Mouse (Mus musculus): ENCODE data around the gene Cul9. TPM values are rescaled to one million over a fixed set of nuclear protein-coding genes. Genes with fewer than 3 reads are reported as not detected.
A peak's percentile ranks its signal among the peaks of the same experiment; 100 is the strongest.

Gene Cul9
- polyA plus RNA-seq, 1 experiment = 22.0 TPM

DNA sequence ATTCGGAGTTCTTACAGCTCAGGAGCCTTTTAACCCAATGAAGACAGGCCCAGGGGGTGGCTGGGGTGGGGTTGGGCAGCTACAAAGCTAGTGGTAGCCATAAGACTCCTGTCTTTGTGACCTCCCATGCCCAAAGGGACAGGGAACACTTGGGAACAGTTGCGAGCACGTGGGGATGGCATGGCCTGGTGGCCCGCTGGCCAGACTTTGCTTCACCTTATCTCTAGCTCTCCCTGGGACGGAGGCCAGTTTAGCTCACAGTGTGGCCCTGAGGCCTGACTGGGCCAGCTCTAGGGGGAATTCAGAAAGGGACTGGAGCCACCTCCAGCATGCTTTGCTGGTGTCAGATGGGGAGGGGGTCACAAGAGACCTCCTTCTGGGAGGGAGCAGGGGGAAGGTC, 84.0 kb downstream of the Cul9 start:
- H3K4me1 ChIP-seq (replicated peaks; ENCODE audit: control insufficient read depth, insufficient read depth, low read length) = peaks cover 7% of the 10 kb centered on the region; the same call in 1 of the 2 replicates
- H3K27me3 ChIP-seq (ENCODE audit: control insufficient read depth, insufficient read depth, low read length) = peaks cover 10% of the 10 kb centered on the region; the same call in 1 of the 2 replicates
- no peak overlapping the region for H3K27ac ChIP-seq (ENCODE audit: control insufficient read depth, insufficient read depth, low read length)
- H3K36me3 ChIP-seq (ENCODE audit: control insufficient read depth, insufficient read depth, low read length) = no peaks in the 10 kb centered on the region
- TF ChIP-seq CTCF (IDR thresholded peaks at IDR 0.05; ENCODE audit: borderline replicate concordance, control insufficient read depth, extremely low read depth, insufficient read depth, low read length, poor library complexity) (no peak), POLR2A (IDR thresholded peaks at IDR 0.05; ENCODE audit: control insufficient read depth, extremely low read depth, insufficient read depth, low read length, poor library complexity) (no peak)
- no peak overlapping the region for H3K4me3 ChIP-seq (ENCODE audit: control insufficient read depth, insufficient read depth, low read length)
- 90% methylated on average over 5 of the region's 5 CpGs for WGBS
- no peak for DNase-seq

GRCm38 (mm10) chr17:46461347-46461746, 84.8 kb downstream of the Cul9 start:
- no peak overlapping the region for H3K27ac ChIP-seq (ENCODE audit: control insufficient read depth, insufficient read depth, low read length)
- TF ChIP-seq POLR2A (IDR thresholded peaks at IDR 0.05; ENCODE audit: control insufficient read depth, extremely low read depth, insufficient read depth, low read length, poor library complexity) (no peak), CTCF (IDR thresholded peaks at IDR 0.05; ENCODE audit: borderline replicate concordance, control insufficient read depth, extremely low read depth, insufficient read depth, low read length, poor library complexity) (no peak)
- H3K36me3 ChIP-seq (ENCODE audit: control insufficient read depth, insufficient read depth, low read length) = no peaks in the 10 kb centered on the region
- no peak for DNase-seq
- H3K4me1 ChIP-seq (replicated peaks; ENCODE audit: control insufficient read depth, insufficient read depth, low read length) = peaks cover 7% of the 10 kb centered on the region; the same call in 1 of the 2 replicates
- 12% methylated on average over 8 of the region's 8 CpGs for WGBS
- H3K27me3 ChIP-seq (ENCODE audit: control insufficient read depth, insufficient read depth, low read length) = peaks cover 10% of the 10 kb centered on the region; the same call in 1 of the 2 replicates
- no peak overlapping the region for H3K4me3 ChIP-seq (ENCODE audit: control insufficient read depth, insufficient read depth, low read length)

DNA sequence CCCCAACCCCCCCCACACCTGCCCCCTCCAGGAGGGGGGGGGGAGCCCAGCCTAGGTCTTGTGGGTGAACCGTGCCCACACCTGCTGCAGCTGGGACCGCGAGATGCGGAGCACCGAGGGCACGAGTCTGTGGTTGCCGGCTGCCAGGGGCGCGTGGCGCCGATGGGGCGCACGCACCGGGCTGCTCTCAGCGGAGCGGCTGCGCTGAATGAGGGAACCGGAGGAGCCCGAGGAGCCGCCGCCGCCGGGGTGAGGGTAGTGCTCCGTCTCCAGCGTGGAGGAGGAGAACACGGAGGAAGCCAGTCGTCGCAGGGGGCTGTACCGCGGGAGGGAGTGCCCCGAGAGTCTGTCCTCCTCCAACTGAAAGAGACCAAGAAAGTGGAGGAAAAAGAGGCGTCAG, 85.5 kb downstream of the Cul9 start:
- Histone ChIP-seq H3K4me3 (ENCODE audit: control insufficient read depth, insufficient read depth, low read length) (no peak overlapping the region), H3K4me1 (replicated peaks; ENCODE audit: control insufficient read depth, insufficient read depth, low read length) (peaks cover 7% of the 10 kb centered on the region; the same call in 1 of the 2 replicates), H3K27me3 (ENCODE audit: control insufficient read depth, insufficient read depth, low read length) (peaks cover 10% of the 10 kb centered on the region; the same call in 1 of the 2 replicates), H3K27ac (ENCODE audit: control insufficient read depth, insufficient read depth, low read length) (no peak overlapping the region), H3K36me3 (ENCODE audit: control insufficient read depth, insufficient read depth, low read length) (no peaks in the 10 kb centered on the region)
- DNase-seq = peak; percentile 23
- WGBS = 1% methylated on average over 32 of the region's 32 CpGs
- TF ChIP-seq CTCF (IDR thresholded peaks at IDR 0.05; ENCODE audit: borderline replicate concordance, control insufficient read depth, extremely low read depth, insufficient read depth, low read length, poor library complexity) = no peak
- TF ChIP-seq POLR2A (IDR thresholded peaks at IDR 0.05; ENCODE audit: control insufficient read depth, extremely low read depth, insufficient read depth, low read length, poor library complexity) = no peak

GRCm38 (mm10) chr17:46458439-46458838, 87.7 kb downstream of the Cul9 start:
- Histone ChIP-seq H3K4me3 (ENCODE audit: control insufficient read depth, insufficient read depth, low read length) (no peak overlapping the region), H3K27me3 (ENCODE audit: control insufficient read depth, insufficient read depth, low read length) (peaks cover 20% of the 10 kb centered on the region; the same call in 1 of the 2 replicates), H3K27ac (ENCODE audit: control insufficient read depth, insufficient read depth, low read length) (no peak overlapping the region), H3K4me1 (replicated peaks; ENCODE audit: control insufficient read depth, insufficient read depth, low read length) (peaks cover 7% of the 10 kb centered on the region; the same call in 1 of the 2 replicates), H3K36me3 (ENCODE audit: control insufficient read depth, insufficient read depth, low read length) (no peaks in the 10 kb centered on the region)
- no peak for DNase-seq
- no peak for TF ChIP-seq CTCF (IDR thresholded peaks at IDR 0.05; ENCODE audit: borderline replicate concordance, control insufficient read depth, extremely low read depth, insufficient read depth, low read length, poor library complexity)
- no peak for TF ChIP-seq POLR2A (IDR thresholded peaks at IDR 0.05; ENCODE audit: control insufficient read depth, extremely low read depth, insufficient read depth, low read length, poor library complexity)
- 51% methylated on average over 3 of the region's 3 CpGs for WGBS

- DNase-seq = peak; percentile 58
- Histone ChIP-seq H3K4me3 (ENCODE audit: control insufficient read depth, insufficient read depth, low read length) (no peak overlapping the region), H3K4me1 (replicated peaks; ENCODE audit: control insufficient read depth, insufficient read depth, low read length) (peaks cover 7% of the 10 kb centered on the region; the same call in 1 of the 2 replicates), H3K27me3 (ENCODE audit: control insufficient read depth, insufficient read depth, low read length) (peaks cover 27% of the 10 kb centered on the region; the same call in 1 of the 2 replicates), H3K27ac (ENCODE audit: control insufficient read depth, insufficient read depth, low read length) (no peak overlapping the region), H3K36me3 (ENCODE audit: control insufficient read depth, insufficient read depth, low read length) (no peaks in the 10 kb centered on the region)
- 13% methylated on average over 10 of the region's 10 CpGs for WGBS
- TF ChIP-seq CTCF (IDR thresholded peaks at IDR 0.05; ENCODE audit: borderline replicate concordance, control insufficient read depth, extremely low read depth, insufficient read depth, low read length, poor library complexity) = peak; percentile 31; the same call in 1 of the 2 replicates
- no peak for TF ChIP-seq POLR2A (IDR thresholded peaks at IDR 0.05; ENCODE audit: control insufficient read depth, extremely low read depth, insufficient read depth, low read length, poor library complexity)
These were observed 88.4 kb downstream of the Cul9 start for GRCm38 (mm10) chr17:46457791-46458190.

- H3K4me1 ChIP-seq (replicated peaks; ENCODE audit: control insufficient read depth, insufficient read depth, low read length) = no peaks in the 10 kb centered on the region; the same call in 1 of the 2 replicates
- H3K27me3 ChIP-seq (ENCODE audit: control insufficient read depth, insufficient read depth, low read length) = peaks cover 23% of the 10 kb centered on the region; the same call in 1 of the 2 replicates
- 3% methylated on average over 33 of the region's 33 CpGs for WGBS
- TF ChIP-seq CTCF (IDR thresholded peaks at IDR 0.05; ENCODE audit: borderline replicate concordance, control insufficient read depth, extremely low read depth, insufficient read depth, low read length, poor library complexity) (no peak), POLR2A (IDR thresholded peaks at IDR 0.05; ENCODE audit: control insufficient read depth, extremely low read depth, insufficient read depth, low read length, poor library complexity) (no peak)
- H3K4me3 ChIP-seq (ENCODE audit: control insufficient read depth, insufficient read depth, low read length) = no peak overlapping the region
- DNase-seq = peak; percentile 25
- no peak overlapping the region for H3K27ac ChIP-seq (ENCODE audit: control insufficient read depth, insufficient read depth, low read length)
- H3K36me3 ChIP-seq (ENCODE audit: control insufficient read depth, insufficient read depth, low read length) = no peaks in the 10 kb centered on the region
These were observed 91.0 kb downstream of the Cul9 start for GRCm38 (mm10) chr17:46455110-46455691.

Data from thymus, adult 2 months (tissue).